30 mouse cellular contexts compared by ENCODE assay signal in genomic region chr2:52420001-52420710, GRCm38 (mm10). TPM values are rescaled to one million over a fixed set of nuclear protein-coding genes. Genes with fewer than 3 reads are reported as not detected.
DNase-seq lines count a peak whose midpoint lies in the region; ATAC-seq and TF ChIP-seq lines count a peak whose summit lies in the region.
"Had no signal": no experiment of that assay in that cellular context is flagged by ENCODE, and none has a peak within 500 bp of the region (broad histone marks: within the 10 kb centered on the region; RNA-seq: fewer than 3 reads in every experiment).

No protein-coding gene starts in this region.

- no peak overlapping the region; the same call in 1 of the 2 replicates for H3K27ac ChIP-seq in liver, adult 2 months (replicated peaks; ENCODE audit: insufficient read depth, low read depth, low read length)
- H3K27ac ChIP-seq in liver, embryonic 11.5 days (ENCODE audit: low read depth, low read length): no peak overlapping the region
- peak overlapping the region; percentile 21 for H3K27ac ChIP-seq in liver, embryonic 16.5 days (ENCODE audit: low read length)
- no peak overlapping the region for H3K27ac ChIP-seq in kidney, embryonic 15.5 days
- H3K27ac ChIP-seq: embryonic facial prominence, embryonic 10.5 days; embryonic facial prominence, embryonic 15.5 days; forebrain, embryonic 12.5 days; hindbrain, embryonic 13.5 days; kidney, postnatal 0 days; limb, embryonic 10.5 days; limb, embryonic 15.5 days; midbrain, embryonic 10.5 days; midbrain, embryonic 15.5 days; neural tube, embryonic 15.5 days had no signal

- H3K36me3 ChIP-seq in liver, adult 2 months (ENCODE audit: control insufficient read depth, insufficient read depth, low read length): peaks cover 8% of the 10 kb centered on the region
- H3K36me3 ChIP-seq in liver, embryonic 11.5 days (ENCODE audit: control insufficient read depth, insufficient read depth, low read length): peaks cover 13% of the 10 kb centered on the region
- peaks cover 10% of the 10 kb centered on the region for H3K36me3 ChIP-seq in liver, embryonic 16.5 days (ENCODE audit: control insufficient read depth, insufficient read depth)
- peaks cover 20% of the 10 kb centered on the region for H3K36me3 ChIP-seq in kidney, embryonic 15.5 days

- H3K27me3 ChIP-seq in liver, adult 2 months (ENCODE audit: control insufficient read depth, insufficient read depth, low read length): no peaks in the 10 kb centered on the region
- H3K27me3 ChIP-seq in liver, embryonic 11.5 days (replicated peaks; ENCODE audit: control insufficient read depth, insufficient read depth, low read length): no peaks in the 10 kb centered on the region
- no peaks in the 10 kb centered on the region for H3K27me3 ChIP-seq in liver, embryonic 16.5 days (ENCODE audit: control insufficient read depth, insufficient read depth, low read depth, low read length)
- H3K27me3 ChIP-seq in kidney, embryonic 15.5 days: no peaks in the 10 kb centered on the region
- H3K27me3 ChIP-seq: embryonic facial prominence, embryonic 15.5 days; forebrain, embryonic 12.5 days; hindbrain, embryonic 13.5 days; limb, embryonic 15.5 days; midbrain, embryonic 15.5 days; neural tube, embryonic 15.5 days; Patski; stomach, embryonic 15.5 days had no signal

- H3K4me2 ChIP-seq in liver, embryonic 11.5 days: peak overlapping the region; percentile 24; the same call in 1 of the 2 replicates
- H3K4me2 ChIP-seq in liver, embryonic 16.5 days (ENCODE audit: low read depth, low read length): peak overlapping the region; percentile 18; the same call in 1 of the 2 replicates
- H3K4me2 ChIP-seq in kidney, embryonic 15.5 days: no peak overlapping the region
- H3K4me2 ChIP-seq: embryonic facial prominence, embryonic 15.5 days; forebrain, embryonic 12.5 days; hindbrain, embryonic 13.5 days; limb, embryonic 15.5 days; midbrain, embryonic 15.5 days; neural tube, embryonic 15.5 days; stomach, embryonic 15.5 days had no signal

- H3K4me3 ChIP-seq in liver, adult 2 months (ENCODE audit: insufficient read depth, low read depth, low read length): peak overlapping the region; percentile 4; the same call in 1 of the 2 replicates
- no peak overlapping the region for H3K4me3 ChIP-seq in liver, embryonic 11.5 days (ENCODE audit: low read depth, low read length)
- H3K4me3 ChIP-seq in liver, embryonic 16.5 days (ENCODE audit: low read depth, low read length): no peak overlapping the region
- H3K4me3 ChIP-seq in kidney, embryonic 15.5 days (replicated peaks): no peak overlapping the region
- H3K4me3 ChIP-seq: embryonic facial prominence, embryonic 10.5 days; embryonic facial prominence, embryonic 15.5 days; forebrain, embryonic 12.5 days; hindbrain, embryonic 13.5 days; limb, embryonic 10.5 days; limb, embryonic 15.5 days; midbrain, embryonic 10.5 days; midbrain, embryonic 15.5 days; neural tube, embryonic 15.5 days; stomach, embryonic 15.5 days had no signal

- H3K4me1 ChIP-seq in liver, adult 2 months (ENCODE audit: control insufficient read depth, insufficient read depth, low read length): peaks cover 29% of the 10 kb centered on the region
- H3K4me1 ChIP-seq in liver, embryonic 11.5 days (replicated peaks; ENCODE audit: control insufficient read depth, insufficient read depth, low read length): peaks cover 40% of the 10 kb centered on the region
- peaks cover 34% of the 10 kb centered on the region for H3K4me1 ChIP-seq in liver, embryonic 16.5 days (ENCODE audit: control insufficient read depth, low read depth, low read length)
- peaks cover 39% of the 10 kb centered on the region for H3K4me1 ChIP-seq in kidney, embryonic 15.5 days

- H3K79me2 ChIP-seq in liver, adult 2 months (ENCODE audit: control insufficient read depth, insufficient read depth, low read length): peaks cover 43% of the 10 kb centered on the region

- no peak for ATAC-seq in liver, embryonic 11.5 days (replicated peaks; ENCODE audit: low FRiP score)
- peak; percentile 8; the same call in 1 of the 2 replicates for ATAC-seq in liver, embryonic 16.5 days (ENCODE audit: low read depth)
- no peak for ATAC-seq in kidney, embryonic 15.5 days (replicated peaks; ENCODE audit: low FRiP score)
- ATAC-seq: forebrain, postnatal 0 days; midbrain, embryonic 15.5 days; Patski had no signal

- H3K9ac ChIP-seq in liver, adult 2 months (ENCODE audit: low read depth, low read length): no peak overlapping the region
- no peak overlapping the region for H3K9ac ChIP-seq in liver, embryonic 11.5 days (ENCODE audit: low read depth, low read length)
- H3K9ac ChIP-seq in liver, embryonic 16.5 days (ENCODE audit: low read depth, low read length): no peak overlapping the region
- no peak overlapping the region for H3K9ac ChIP-seq in kidney, embryonic 15.5 days
- H3K9ac ChIP-seq: embryonic facial prominence, embryonic 15.5 days; forebrain, embryonic 12.5 days; forebrain, postnatal 0 days; hindbrain, embryonic 13.5 days; limb, embryonic 15.5 days; midbrain, embryonic 15.5 days; neural tube, embryonic 15.5 days; stomach, embryonic 15.5 days had no signal

- no peak for TF ChIP-seq CTCF in liver, adult 2 months (IDR thresholded peaks at IDR 0.05; ENCODE audit: low read depth, low read length)

- peak; percentile 37 for DNase-seq in adrenal gland, adult 2 months
- no peak for DNase-seq in adrenal gland, postnatal 36 days
- DNase-seq in liver, adult 2 months (ENCODE audit: extremely low read depth, low read depth, low spot score): peak; percentile 89
- no peak for DNase-seq in liver
- no peak for DNase-seq in liver, embryonic 11.5 days (ENCODE audit: low spot score)
- DNase-seq in adipocyte (ENCODE audit: low spot score): no peak
- DNase-seq: adrenal gland, postnatal 25 days; cerebellum, postnatal 14 days; forebrain, postnatal 0 days; gastrocnemius, postnatal 10 days; heart, postnatal 36 days; kidney, adult 2 months; kidney, postnatal 4 days; layer of hippocampus, postnatal 36 days; right cerebral cortex, postnatal 25 days had no signal

- no peak for TF ChIP-seq POLR2A in liver, adult 2 months (IDR thresholded peaks at IDR 0.05; ENCODE audit: extremely low read depth, insufficient read depth, low read length)

- H3K9me3 ChIP-seq in liver, embryonic 11.5 days (ENCODE audit: control insufficient read depth, low read length): no peaks in the 10 kb centered on the region
- H3K9me3 ChIP-seq in liver, embryonic 16.5 days (replicated peaks; ENCODE audit: control insufficient read depth, low read length): no peaks in the 10 kb centered on the region
- no peaks in the 10 kb centered on the region; the same call in 1 of the 2 replicates for H3K9me3 ChIP-seq in kidney, embryonic 15.5 days (replicated peaks)
- H3K9me3 ChIP-seq: G1E; limb, embryonic 10.5 days; limb, embryonic 15.5 days; neural tube, embryonic 15.5 days; stomach, embryonic 15.5 days had no signal

- 28% methylated on average over 7 of the region's 7 CpGs for WGBS in liver, adult 2 months
- 86% methylated on average over 7 of the region's 7 CpGs for WGBS in liver, embryonic 11.5 days
- WGBS in liver, embryonic 16.5 days (ENCODE audit: insufficient replicate concordance): 66% methylated on average over 7 of the region's 7 CpGs
- WGBS in kidney, embryonic 15.5 days: 86% methylated on average over 7 of the region's 7 CpGs

RNA-seq across cellular contexts. Expression of gene Arl5a, which starts 4.5 kb away (rescaled TPM):
- total RNA-seq in adrenal gland, adult 2 months (2021): 10 to 100 TPM; 43.1 to 53.7 TPM
- polyA plus RNA-seq in adrenal gland, adult 2 months (2012; rRNA removed): 4.4 and 5.6 TPM in 2 replicates
- total RNA-seq in adrenal gland, postnatal 36 days (2021): 10 to 100 TPM; 47.4 to 56.4 TPM
- total RNA-seq in liver, adult 2 months (2014; rRNA removed): 76.1 and 85.9 TPM in 2 replicates
- 18.3 and 22.3 TPM in 2 replicates for polyA plus RNA-seq in liver, adult 2 months (2012; rRNA removed)
- polyA plus RNA-seq in liver, embryonic 11.5 days (2014; fragmentation: Nextera tagmentation; extraction: Ambion mirVana): 71.8 and 86.2 TPM in 2 replicates
- polyA plus RNA-seq in liver, embryonic 16.5 days (2015; fragmentation: Nextera tagmentation; extraction: Ambion mirVana): 20.0 and 22.3 TPM in 2 replicates
- polyA plus RNA-seq in kidney, embryonic 15.5 days (2015; fragmentation: Nextera tagmentation; extraction: Ambion mirVana): 45.8 TPM in 2 replicates

RNA-seq across cellular contexts. Expression of gene Neb, which starts 41.9 kb away (rescaled TPM):
- 10 to 100 TPM in 1 of 2 experiments, under 1 TPM in 1; 0.55 to 18.6 TPM for total RNA-seq in adrenal gland, adult 2 months (2021)
- polyA plus RNA-seq in adrenal gland, adult 2 months (2012; rRNA removed): 0.59 and 0.65 TPM in 2 replicates
- 1 to 10 TPM in 1 of 2 experiments, under 1 TPM in 1; 0.50 to 8.4 TPM for total RNA-seq in adrenal gland, postnatal 36 days (2021)
- 18.7 and 22.7 TPM in 2 replicates for total RNA-seq in liver, adult 2 months (2014; rRNA removed)
- polyA plus RNA-seq in liver, adult 2 months (2012; rRNA removed): 2.8 and 5.6 TPM in 2 replicates
- polyA plus RNA-seq in liver, embryonic 11.5 days (2014; fragmentation: Nextera tagmentation; extraction: Ambion mirVana): 0.90 and 1.2 TPM in 2 replicates
- polyA plus RNA-seq in liver, embryonic 16.5 days (2015; fragmentation: Nextera tagmentation; extraction: Ambion mirVana): 3.9 and 10.2 TPM in 2 replicates
- 10.6 and 20.1 TPM in 2 replicates for polyA plus RNA-seq in kidney, embryonic 15.5 days (2015; fragmentation: Nextera tagmentation; extraction: Ambion mirVana)

Comparison
In these comparisons a context has a peak if more than half of its experiments do, and no peak if none do; other contexts are left out.
1. DNase-seq: peak in adrenal gland, adult 2 months (single experiment) and liver, adult 2 months (single experiment); none in adrenal gland, postnatal 36 days (0 of 2), liver (single experiment), liver, embryonic 11.5 days (single experiment) and adipocyte (single experiment).